Mouse (Mus musculus): Measurements from ENCODE around the gene Fcer1g.
A peak's percentile ranks its signal among the peaks of the same experiment; 100 is the strongest.
"Not testable (repeated sequence)": the region's sequence is repeated elsewhere in the genome, so short reads cannot be mapped to it uniquely, and the experiment has no call there.

Gene Fcer1g

GRCm38 (mm10) chr1:171241952-171242351 is 7.8 kb upstream of the Fcer1g start:
- DNase-seq (ENCODE audit: low spot score): not testable (repeated sequence)

- no peak for DNase-seq (ENCODE audit: low spot score)
Measured at GRCm38 (mm10) chr1:171240911-171241310, 6.7 kb upstream of the Fcer1g start.

GRCm38 (mm10) chr1:171239992-171240744 is 6.0 kb upstream of the Fcer1g start:
- DNase-seq (ENCODE audit: low spot score): peak; percentile 60

GRCm38 (mm10) chr1:171238463-171238862 is 4.3 kb upstream of the Fcer1g start:
- peak; percentile 67 for DNase-seq (ENCODE audit: low spot score)

- no peak for DNase-seq (ENCODE audit: low spot score)
Measured at GRCm38 (mm10) chr1:171237438-171237837, 3.3 kb upstream of the Fcer1g start.

- no peak for DNase-seq (ENCODE audit: low spot score)
Measured at GRCm38 (mm10) chr1:171235791-171236190, 1.6 kb upstream of the Fcer1g start.

- no peak for DNase-seq (ENCODE audit: low spot score)
Measured at GRCm38 (mm10) chr1:171234538-171234937, 373 bp upstream of the Fcer1g start.

GRCm38 (mm10) chr1:171232800-171233730 is 1.1 kb downstream of the Fcer1g start:
- peak; percentile 72 for DNase-seq (ENCODE audit: low spot score)

GRCm38 (mm10) chr1:171232348-171232747 is 1.8 kb downstream of the Fcer1g start:
- DNase-seq (ENCODE audit: low spot score): no peak

- DNase-seq (ENCODE audit: low spot score): no peak
Measured at GRCm38 (mm10) chr1:171231844-171232243, 2.3 kb downstream of the Fcer1g start.

- DNase-seq (ENCODE audit: low spot score): no peak
Measured at GRCm38 (mm10) chr1:171230215-171230614, 4.0 kb downstream of the Fcer1g start.

GRCm38 (mm10) chr1:171229750-171230149 is 4.4 kb downstream of the Fcer1g start:
- no peak for DNase-seq (ENCODE audit: low spot score)

- no peak for DNase-seq (ENCODE audit: low spot score)
Measured at GRCm38 (mm10) chr1:171227879-171228278, 6.3 kb downstream of the Fcer1g start.

GRCm38 (mm10) chr1:171226780-171227179 is 7.4 kb downstream of the Fcer1g start:
- no peak for DNase-seq (ENCODE audit: low spot score)

- DNase-seq (ENCODE audit: low spot score): no peak
Measured at GRCm38 (mm10) chr1:171224857-171225256, 9.3 kb downstream of the Fcer1g start, which contains the start of gene Apoa2. Apoa2 (plus strand) TSS chr1:171225054.

- peak; percentile 52 for DNase-seq (ENCODE audit: low spot score)
Measured at GRCm38 (mm10) chr1:171223796-171224195, 10.4 kb downstream of the Fcer1g start.

GRCm38 (mm10) chr1:171223168-171223567 is 11.0 kb downstream of the Fcer1g start:
- DNase-seq (ENCODE audit: low spot score): no peak

GRCm38 (mm10) chr1:171222238-171223155 is 11.7 kb downstream of the Fcer1g start, which contains the start of gene Tomm40l:
Tomm40l (minus strand) TSS chr1:171222514.
- peak; percentile 99 for DNase-seq (ENCODE audit: low spot score)

GRCm38 (mm10) chr1:171221281-171222193 is 12.6 kb downstream of the Fcer1g start:
- no peak for DNase-seq (ENCODE audit: low spot score)

- peak; percentile 87 for DNase-seq (ENCODE audit: low spot score)
Measured at GRCm38 (mm10) chr1:171220871-171221270, 13.3 kb downstream of the Fcer1g start.

Measured in lung, postnatal 25 days (tissue).